Mouse (Mus musculus): ENCODE data around the gene Defa22. TPM values are rescaled to one million over a fixed set of nuclear protein-coding genes. Genes with fewer than 3 reads are reported as not detected.

Gene Defa22
- polyA plus RNA-seq (2012; rRNA removed): not detected in 2 replicates

GRCm38 (mm10) chr8:21161977-21162376, at the start of gene Defa22:
TSS of gene Defa22 (plus strand) at chr8:21162277.

DNA sequence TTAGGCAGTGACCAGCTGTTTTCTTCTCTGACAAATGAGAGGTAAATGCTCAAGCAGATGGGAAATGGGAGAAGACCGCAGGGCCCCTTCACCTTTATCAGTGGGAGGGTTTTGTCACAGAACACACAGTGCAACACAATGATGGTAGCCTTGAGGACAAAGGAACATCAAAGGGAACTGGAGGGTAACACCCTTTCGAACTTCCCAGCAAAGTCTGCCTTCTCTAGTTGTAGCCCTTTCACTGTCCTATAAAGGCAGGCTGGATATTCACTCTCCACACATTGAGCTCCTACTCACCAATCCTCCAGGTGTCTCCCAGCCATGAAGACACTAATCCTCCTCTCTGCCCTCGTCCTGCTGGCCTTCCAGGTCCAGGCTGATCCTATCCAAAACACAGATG, 27.7 kb upstream of the Defa22 start, which contains the start of gene Defa30:
TSS of gene Defa30 (plus strand) at position 301 of the 400 bp plus-strand sequence.

GRCm38 (mm10) chr8:21191314-21191713, 29.2 kb downstream of the Defa22 start, which contains the start of gene Defa31:
TSS of gene Defa31 (plus strand) at chr8:21191614.

GRCm38 (mm10) chr8:21201261-21201660, 39.2 kb downstream of the Defa22 start, which contains the start of gene Gm15293:
TSS of gene Gm15293 (plus strand) at chr8:21201561.

Other genes with a start within 250 kb of the Defa22 start
- not detected in 2 replicates for gene Gm6040, start 240.2 kb upstream of the Defa22 start, polyA plus RNA-seq (2012; rRNA removed)
- gene AY761185, start 217.6 kb upstream of the Defa22 start, polyA plus RNA-seq (2012; rRNA removed): not detected in 2 replicates
- not detected in 2 replicates for gene Defa21, start 136.7 kb upstream of the Defa22 start, polyA plus RNA-seq (2012; rRNA removed)
- gene Defa23, start 107.2 kb upstream of the Defa22 start, polyA plus RNA-seq (2012; rRNA removed): not detected in 2 replicates
- not detected in 2 replicates for gene Defa35, start 97.2 kb upstream of the Defa22 start, polyA plus RNA-seq (2012; rRNA removed)
- not detected in 2 replicates for gene Defa25, start 77.8 kb upstream of the Defa22 start, polyA plus RNA-seq (2012; rRNA removed)
- not detected in 2 replicates for gene Gm14851, start 66.2 kb upstream of the Defa22 start, polyA plus RNA-seq (2012; rRNA removed)
- not detected in 2 replicates for gene Defa30, start 27.6 kb upstream of the Defa22 start, polyA plus RNA-seq (2012; rRNA removed)
- not detected in 2 replicates for gene Defa31, start 29.3 kb downstream of the Defa22 start, polyA plus RNA-seq (2012; rRNA removed)
- gene Gm15293, start 39.3 kb downstream of the Defa22 start, polyA plus RNA-seq (2012; rRNA removed): not detected in 2 replicates
- gene Gm15292, start 87.5 kb downstream of the Defa22 start, polyA plus RNA-seq (2012; rRNA removed): not detected in 2 replicates
- gene Defa27, start 153.3 kb downstream of the Defa22 start, polyA plus RNA-seq (2012; rRNA removed): not detected in 2 replicates
- gene Defa29, start 164.7 kb downstream of the Defa22 start, polyA plus RNA-seq (2012; rRNA removed): not detected in 2 replicates
- gene Defa2, start 216.2 kb downstream of the Defa22 start, polyA plus RNA-seq (2012; rRNA removed): not detected in 2 replicates
- not detected in 2 replicates for gene Defa33, start 229.5 kb downstream of the Defa22 start, polyA plus RNA-seq (2012; rRNA removed)